Comparison of ENCODE assay signal across 17 mouse cellular contexts in the genomic region with DNA sequence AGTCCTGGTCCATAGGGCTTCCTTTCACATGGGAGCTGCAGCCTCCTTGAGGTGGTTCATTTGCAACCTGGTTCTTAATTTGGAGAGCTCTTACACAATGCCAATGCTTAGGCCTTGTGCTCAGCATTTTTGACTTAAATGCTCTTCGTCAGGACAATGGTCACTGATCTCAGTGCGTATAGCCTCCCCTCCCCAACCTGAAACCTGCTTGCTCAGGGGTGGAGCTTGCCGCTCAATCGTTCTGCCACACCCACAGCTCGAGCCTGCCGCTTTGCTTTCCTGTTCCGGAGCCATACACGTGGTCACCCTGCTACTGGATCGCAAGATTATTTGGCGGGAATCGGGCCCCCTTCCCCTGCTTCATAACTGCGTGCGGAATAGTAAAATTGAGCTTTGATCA.
"Had no signal": no experiment of that assay in that cellular context is flagged by ENCODE, and none has a peak within 500 bp of the region (broad histone marks: within the 10 kb centered on the region; RNA-seq: fewer than 3 reads in every experiment).

No protein-coding gene starts in this region.

- H3K4me3 ChIP-seq: lung, embryonic 15.5 days; megakaryocyte, embryonic 14.5 days; midbrain, embryonic 13.5 days; midbrain, embryonic 15.5 days; neural tube, embryonic 12.5 days; stomach, embryonic 15.5 days had no signal

- H3K27me3 ChIP-seq: lung, embryonic 15.5 days; megakaryocyte, embryonic 14.5 days; midbrain, embryonic 13.5 days; midbrain, embryonic 15.5 days; neural tube, embryonic 12.5 days; stomach, embryonic 15.5 days had no signal

- H3K4me2 ChIP-seq: lung, embryonic 15.5 days; midbrain, embryonic 11.5 days; midbrain, embryonic 13.5 days; midbrain, embryonic 15.5 days; neural tube, embryonic 12.5 days; stomach, embryonic 15.5 days had no signal

- ATAC-seq: lung, postnatal 0 days; midbrain, embryonic 13.5 days; midbrain, embryonic 15.5 days had no signal

- H3K27ac ChIP-seq: lung, embryonic 15.5 days; macrophage; midbrain, embryonic 13.5 days; midbrain, embryonic 15.5 days; neural tube, embryonic 12.5 days; stomach, embryonic 15.5 days; stomach, postnatal 0 days had no signal

- H3K36me3 ChIP-seq: lung, embryonic 15.5 days; midbrain, embryonic 13.5 days; midbrain, embryonic 15.5 days; neural tube, embryonic 12.5 days; stomach, embryonic 15.5 days had no signal

- DNase-seq: lung, adult 2 months; lung, postnatal 14 days; lung, postnatal 36 days; right cerebral cortex, postnatal 14 days; thymus, adult 2 months; thymus, postnatal 25 days; thymus, postnatal 4 days had no signal

- H3K9ac ChIP-seq: lung, embryonic 15.5 days; midbrain, embryonic 13.5 days; midbrain, embryonic 15.5 days; neural tube, embryonic 12.5 days; stomach, embryonic 15.5 days had no signal

- H3K4me1 ChIP-seq: lung, embryonic 15.5 days; megakaryocyte, embryonic 14.5 days; midbrain, embryonic 13.5 days; midbrain, embryonic 15.5 days; neural tube, embryonic 12.5 days; stomach, embryonic 15.5 days had no signal

- H3K9me3 ChIP-seq: lung, embryonic 15.5 days; midbrain, embryonic 13.5 days; midbrain, embryonic 15.5 days; neural tube, embryonic 12.5 days; stomach, embryonic 15.5 days had no signal
